Mouse (Mus musculus) retina, postnatal 1 day (tissue): ENCODE results near the gene Kcnk3.

ENCODE experiments used
- DNase-seq: peaks from one replicate; pipeline ENCODE4 v3.0.0-alpha.2; 2012

Gene Kcnk3

GRCm38 (mm10) chr5:30615819-30616218, 27.8 kb downstream of the Kcnk3 start:
- DNase-seq, result no peak

GRCm38 (mm10) chr5:30616644-30617043, 28.7 kb downstream of the Kcnk3 start:
- DNase-seq, result peak; percentile 30

GRCm38 (mm10) chr5:30617357-30617756, 29.4 kb downstream of the Kcnk3 start:
- DNase-seq, result no peak

- DNase-seq, result no peak
Observed at GRCm38 (mm10) chr5:30617851-30618250, 29.9 kb downstream of the Kcnk3 start.

DNA sequence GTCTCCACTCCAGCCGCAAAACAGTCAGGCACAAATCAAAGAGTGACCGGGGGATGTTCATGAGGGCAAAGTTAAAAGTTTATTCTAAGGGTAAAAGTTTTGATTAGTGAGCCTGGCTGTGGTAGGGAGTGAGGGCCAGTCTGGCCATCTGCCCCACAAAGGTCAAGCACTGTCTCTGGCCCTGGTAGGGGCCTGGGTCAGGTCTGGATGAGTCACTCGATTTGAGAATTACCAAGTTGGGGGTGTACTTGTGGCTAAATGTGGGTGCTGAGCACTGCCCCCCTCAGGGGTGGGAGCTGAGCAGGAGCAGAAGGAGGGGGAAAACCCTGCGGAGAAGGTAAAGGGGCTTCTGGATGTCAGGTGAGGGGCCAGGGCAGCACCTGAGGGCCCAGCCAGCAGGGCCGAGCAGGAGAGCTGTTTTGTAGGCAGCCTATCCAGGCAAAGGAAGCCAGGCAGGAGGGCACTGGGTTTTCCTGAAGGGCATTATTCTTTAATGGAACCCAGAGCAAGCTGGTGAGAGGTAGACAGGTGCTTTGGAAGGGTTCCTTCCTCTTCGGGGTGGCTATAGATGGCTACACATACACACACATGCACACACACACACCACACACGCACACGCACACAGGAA, 30.5 kb downstream of the Kcnk3 start:
- DNase-seq, result no peak

DNA sequence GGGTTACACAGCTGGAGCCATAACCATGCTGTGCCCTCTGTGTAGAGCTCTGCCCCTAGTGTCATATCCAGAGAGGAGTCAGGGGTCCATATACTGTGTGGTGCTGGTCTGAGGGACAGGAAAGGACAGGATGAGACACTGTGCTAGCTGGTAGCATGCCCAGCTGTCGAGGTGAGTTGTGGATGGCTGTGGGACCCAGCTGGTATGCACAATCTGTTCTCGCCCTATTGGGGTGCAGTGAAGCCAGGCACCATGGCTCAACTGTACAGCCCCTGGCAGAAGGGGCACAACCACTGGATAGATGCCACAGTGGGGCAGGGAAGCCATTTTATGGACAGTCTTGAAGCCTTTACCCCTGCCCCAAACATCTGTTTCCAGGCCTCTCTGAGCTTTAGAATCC, 31.2 kb downstream of the Kcnk3 start:
- no peak for DNase-seq

DNA sequence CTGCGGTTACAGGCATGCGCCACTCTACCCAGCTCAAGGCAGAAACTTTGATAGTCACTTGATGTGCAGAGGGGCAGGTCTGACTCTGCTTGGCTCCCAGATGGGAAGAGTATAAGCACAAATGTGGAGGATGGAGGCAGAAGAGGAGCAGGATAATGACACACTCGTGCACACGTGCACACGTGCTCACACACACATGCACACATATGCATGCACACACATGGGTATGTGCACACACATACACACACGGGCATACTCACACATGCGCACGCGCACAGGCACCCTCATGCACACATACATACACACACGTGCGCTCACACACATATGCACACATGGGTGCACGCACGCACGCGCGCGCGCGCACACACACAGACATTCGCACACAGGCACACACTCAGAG, 32.6 kb downstream of the Kcnk3 start:
- DNase-seq, result no peak

DNA sequence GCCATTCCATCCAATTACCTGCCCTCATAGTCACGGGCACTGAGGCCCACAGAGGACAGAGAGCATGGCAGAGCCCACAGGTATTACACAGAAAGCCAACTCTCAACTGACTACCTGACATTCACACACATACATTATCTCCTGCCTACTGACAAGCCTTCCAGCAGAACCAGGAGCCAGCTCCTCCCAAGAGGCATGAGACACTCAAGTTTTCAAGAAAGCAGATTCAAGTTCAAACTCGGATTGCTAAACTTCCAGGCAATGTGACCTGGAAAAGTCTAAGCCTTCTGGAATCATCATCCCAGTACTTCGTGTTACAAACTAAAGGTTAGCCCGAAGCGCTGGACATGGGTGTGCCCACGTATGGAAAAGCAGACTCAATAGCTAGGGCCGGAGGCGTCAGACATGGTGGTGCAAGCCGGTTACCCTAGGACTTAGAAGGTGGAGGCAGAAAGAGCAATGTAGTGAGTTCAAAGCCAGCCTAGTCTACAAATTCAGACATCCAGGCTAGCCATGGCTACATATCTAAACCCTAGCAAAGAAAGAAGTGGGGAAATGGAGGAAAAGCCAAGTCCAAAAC, 33.3 kb downstream of the Kcnk3 start:
- DNase-seq, result no peak

DNA sequence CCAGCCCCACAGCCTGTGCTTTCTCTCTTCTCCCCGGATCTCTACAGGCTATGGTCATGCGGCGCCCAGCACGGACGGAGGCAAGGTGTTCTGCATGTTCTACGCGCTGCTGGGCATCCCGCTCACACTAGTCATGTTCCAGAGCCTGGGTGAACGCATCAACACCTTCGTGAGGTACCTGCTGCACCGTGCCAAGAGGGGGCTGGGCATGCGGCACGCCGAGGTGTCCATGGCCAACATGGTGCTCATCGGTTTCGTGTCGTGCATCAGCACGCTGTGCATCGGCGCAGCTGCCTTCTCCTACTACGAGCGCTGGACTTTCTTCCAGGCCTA, 33.8 kb downstream of the Kcnk3 start:
- DNase-seq, result no peak

DNA sequence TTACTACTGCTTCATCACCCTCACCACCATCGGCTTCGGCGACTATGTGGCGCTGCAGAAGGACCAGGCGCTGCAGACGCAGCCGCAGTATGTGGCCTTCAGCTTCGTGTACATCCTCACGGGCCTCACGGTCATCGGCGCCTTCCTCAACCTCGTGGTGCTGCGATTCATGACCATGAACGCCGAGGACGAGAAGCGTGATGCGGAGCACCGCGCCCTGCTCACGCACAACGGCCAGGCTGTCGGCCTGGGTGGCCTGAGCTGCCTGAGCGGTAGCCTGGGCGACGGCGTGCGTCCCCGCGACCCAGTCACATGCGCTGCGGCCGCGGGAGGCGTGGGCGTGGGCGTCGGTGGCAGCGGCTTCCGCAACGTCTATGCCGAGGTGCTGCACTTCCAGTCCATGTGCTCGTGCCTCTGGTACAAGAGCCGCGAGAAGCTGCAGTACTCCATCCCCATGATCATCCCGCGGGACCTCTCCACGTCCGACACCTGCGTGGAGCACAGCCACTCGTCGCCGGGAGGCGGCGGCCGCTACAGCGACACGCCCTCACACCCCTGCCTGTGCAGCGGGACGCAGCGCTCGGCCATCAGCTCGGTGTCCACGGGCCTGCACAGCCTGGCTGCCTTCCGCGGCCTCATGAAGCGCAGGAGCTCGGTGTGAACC, 34.3 kb downstream of the Kcnk3 start:
- DNase-seq, result peak; percentile 76

GRCm38 (mm10) chr5:30622841-30623185, 34.8 kb downstream of the Kcnk3 start:
- DNase-seq, result peak; percentile 36

DNA sequence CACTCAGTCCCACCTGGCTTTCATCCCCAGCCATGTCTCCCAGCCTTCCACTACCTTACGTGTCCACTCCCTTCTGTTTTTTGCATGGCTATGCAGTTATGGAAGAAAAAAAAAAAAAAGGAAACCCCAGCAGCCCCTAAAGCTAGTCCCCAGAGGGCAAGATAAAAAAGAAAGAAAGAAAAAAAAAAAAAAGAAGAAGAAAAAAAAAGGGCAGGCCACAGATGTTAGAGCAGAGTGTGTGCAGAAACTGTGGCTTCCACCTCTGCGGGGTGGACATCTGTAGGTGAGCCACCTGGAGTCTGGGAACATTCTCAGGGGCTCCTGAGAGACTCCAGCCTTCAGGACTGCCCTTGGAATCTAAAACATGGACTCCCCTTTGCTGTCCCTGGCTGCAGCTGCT, 35.4 kb downstream of the Kcnk3 start:
- no peak for DNase-seq

- DNase-seq, result no peak
Observed at GRCm38 (mm10) chr5:30624311-30624710, 36.3 kb downstream of the Kcnk3 start.

DNA sequence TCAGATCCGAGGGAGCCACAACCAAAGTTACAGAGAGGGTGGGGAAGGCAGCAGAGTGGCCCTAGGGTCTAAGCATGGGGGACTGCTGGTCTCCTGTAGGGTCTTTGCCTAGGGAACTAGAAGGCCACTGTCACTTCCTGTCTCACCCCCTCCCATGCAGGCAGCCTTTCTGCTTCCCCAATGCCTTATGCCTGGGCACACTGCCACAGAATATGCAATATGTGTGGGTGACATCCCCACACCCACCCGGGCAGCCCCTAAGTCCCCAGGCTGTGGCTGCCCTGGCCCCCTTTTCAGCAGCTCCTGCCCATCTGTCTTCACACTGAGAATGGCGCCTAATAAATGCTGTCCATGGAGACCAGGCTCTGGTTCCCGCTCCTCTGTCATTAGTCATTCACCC, 36.9 kb downstream of the Kcnk3 start:
- DNase-seq, result no peak

GRCm38 (mm10) chr5:30625379-30625778, 37.4 kb downstream of the Kcnk3 start:
- DNase-seq, result no peak

DNA sequence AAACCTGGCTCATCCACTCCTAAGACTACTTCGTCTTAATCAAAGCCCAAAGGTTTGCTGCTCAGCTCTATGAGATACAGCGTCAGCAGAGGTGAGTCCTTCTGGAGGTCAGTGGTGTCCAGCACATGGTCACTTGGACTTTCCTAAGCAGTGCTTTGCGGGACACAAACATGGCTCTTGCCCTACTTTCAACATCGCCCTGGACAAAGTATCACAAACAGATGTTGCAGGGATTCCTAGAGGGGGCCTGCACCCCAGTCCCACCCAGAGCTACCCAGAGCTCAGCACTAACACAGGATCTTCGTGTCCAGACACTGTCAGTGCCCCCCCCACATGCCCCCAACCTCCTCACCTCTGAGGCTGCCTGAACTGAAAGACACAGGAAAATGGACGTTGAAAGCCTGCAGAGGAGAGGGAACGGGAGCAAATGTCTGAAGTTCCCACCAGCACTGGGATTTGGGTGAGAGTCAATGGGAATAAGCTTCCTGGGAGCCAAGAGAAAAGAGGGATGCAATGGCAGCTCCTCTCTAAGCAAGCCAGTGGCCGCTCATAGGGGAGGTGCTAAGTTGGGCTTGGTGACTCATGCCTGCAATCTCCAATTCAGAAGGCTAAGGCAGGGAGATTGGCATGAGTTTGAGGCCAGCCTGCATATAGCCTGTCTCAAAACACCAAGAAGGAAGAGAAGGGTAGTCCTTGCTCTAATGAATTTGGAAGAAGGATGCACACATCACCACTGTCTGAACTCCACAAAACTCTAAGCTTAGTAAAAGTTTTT, 38.5 kb downstream of the Kcnk3 start:
- no peak for DNase-seq

- no peak for DNase-seq
Observed at GRCm38 (mm10) chr5:30628511-30628910, 40.5 kb downstream of the Kcnk3 start.

DNA sequence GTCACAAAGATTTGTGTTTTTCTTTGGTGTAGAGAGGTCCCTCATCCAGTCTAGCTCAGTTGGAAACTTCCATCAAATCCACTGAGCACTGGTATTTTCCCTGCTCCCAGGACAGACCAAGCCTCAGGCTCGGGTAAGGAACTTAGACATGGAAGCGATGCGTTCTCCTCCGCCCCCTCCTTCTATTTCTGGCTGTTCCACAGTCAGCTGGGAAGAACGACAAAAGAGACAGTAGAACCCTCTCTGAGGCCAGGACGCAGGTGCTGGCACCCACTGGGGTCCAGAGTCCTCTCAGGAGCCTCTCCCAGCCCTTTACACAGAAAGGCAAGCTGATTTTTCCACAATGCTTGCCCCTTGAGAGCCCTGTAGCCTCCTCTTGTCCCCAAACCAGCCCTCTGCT, 42.4 kb downstream of the Kcnk3 start:
- DNase-seq, result no peak

GRCm38 (mm10) chr5:30632134-30632533, 44.2 kb downstream of the Kcnk3 start:
- no peak for DNase-seq

DNA sequence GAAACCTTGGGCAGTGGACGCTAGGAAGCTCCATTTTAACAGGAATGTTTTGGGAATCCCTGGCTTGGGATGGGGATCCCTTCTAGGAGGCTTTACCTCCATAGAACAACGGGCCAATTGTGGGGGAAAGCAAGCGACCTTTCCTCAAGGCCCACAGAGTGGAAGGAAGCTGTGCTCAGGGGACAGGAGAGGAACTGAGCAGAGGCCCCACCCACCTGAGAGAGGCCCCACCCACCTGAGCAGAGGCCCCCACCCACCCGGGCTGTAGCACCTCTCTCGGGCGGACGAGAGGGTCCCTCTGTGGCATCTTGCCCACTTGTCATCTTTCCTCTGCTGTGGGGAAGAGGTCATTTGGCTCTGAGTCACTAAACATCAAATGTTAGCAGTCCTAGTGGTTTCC, 49.0 kb downstream of the Kcnk3 start:
- DNase-seq, result no peak

- peak; percentile 73 for DNase-seq
Observed at GRCm38 (mm10) chr5:30638041-30638440, 50.1 kb downstream of the Kcnk3 start.

DNA sequence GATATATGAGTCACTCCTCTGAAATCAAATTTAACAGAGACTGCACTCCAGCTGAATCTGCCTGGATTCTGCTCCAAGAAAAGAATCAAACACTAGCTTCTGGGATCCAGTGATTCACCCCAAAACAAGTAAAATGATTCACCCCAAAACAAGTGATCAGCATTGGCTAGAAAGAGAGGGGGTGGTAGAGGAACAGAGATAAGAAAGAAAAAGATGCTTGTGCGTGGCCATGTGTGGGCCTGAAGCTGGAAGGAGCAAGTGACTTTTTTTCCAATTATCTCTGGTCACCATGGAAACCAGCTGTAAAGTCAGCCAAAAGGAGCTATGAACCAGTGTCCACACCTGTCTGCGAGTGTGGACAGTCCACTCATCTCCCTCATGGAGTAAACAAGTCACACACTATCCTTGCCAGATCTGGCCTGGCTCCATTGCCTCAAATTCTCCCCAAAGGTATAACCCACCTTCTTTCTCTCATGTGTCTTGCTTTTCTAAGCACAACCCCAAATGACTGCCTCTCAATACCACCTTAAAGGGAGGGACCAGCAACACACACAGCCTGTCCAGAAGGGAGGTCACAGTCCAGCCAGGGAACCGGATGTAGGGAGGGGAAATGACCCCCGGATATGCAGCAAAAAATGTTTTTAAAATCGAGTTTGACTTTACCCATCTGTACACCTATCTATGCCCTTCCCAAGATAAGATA, 55.7 kb downstream of the Kcnk3 start:
- DNase-seq, result no peak

- DNase-seq, result no peak
Observed at GRCm38 (mm10) chr5:30646036-30646435, 58.1 kb downstream of the Kcnk3 start.
